15 mouse cellular contexts compared by ENCODE assay signal in genomic region chr9:86725604-86726380, GRCm38 (mm10). TPM values are rescaled to one million over a fixed set of nuclear protein-coding genes. Genes with fewer than 3 reads are reported as not detected.
DNase-seq lines count a peak whose midpoint lies in the region; ATAC-seq and TF ChIP-seq lines count a peak whose summit lies in the region.
"Had no signal": no experiment of that assay in that cellular context is flagged by ENCODE, and none has a peak within 500 bp of the region (broad histone marks: within the 10 kb centered on the region; RNA-seq: fewer than 3 reads in every experiment).

No protein-coding gene starts in this region.

- WGBS in forebrain, embryonic 16.5 days = 6% methylated on average over 7 of the region's 7 CpGs
- 44% methylated on average over 7 of the region's 7 CpGs for WGBS in midbrain, embryonic 14.5 days

- no peaks in the 10 kb centered on the region for H3K4me1 ChIP-seq in testis, adult 2 months (ENCODE audit: control insufficient read depth, insufficient read depth, low read length)
- H3K4me1 ChIP-seq in forebrain, embryonic 16.5 days (replicated peaks; ENCODE audit: control insufficient read depth, insufficient read depth, low read length) = peaks cover 9% of the 10 kb centered on the region
- peaks cover 5% of the 10 kb centered on the region; the same call in 1 of the 2 replicates for H3K4me1 ChIP-seq in midbrain, embryonic 14.5 days (ENCODE audit: control insufficient read depth, insufficient read depth, low read length)

- H3K9me3 ChIP-seq in forebrain, embryonic 16.5 days (ENCODE audit: control insufficient read depth, low read length) = no peaks in the 10 kb centered on the region
- no peaks in the 10 kb centered on the region for H3K9me3 ChIP-seq in midbrain, embryonic 14.5 days (ENCODE audit: control insufficient read depth, low read length)
- H3K9me3 ChIP-seq: megakaryocyte, embryonic 14.5 days had no signal

- no peaks in the 10 kb centered on the region for H3K27me3 ChIP-seq in testis, adult 2 months (ENCODE audit: control insufficient read depth, insufficient read depth, low read length)
- no peaks in the 10 kb centered on the region for H3K27me3 ChIP-seq in forebrain, embryonic 16.5 days (replicated peaks; ENCODE audit: control insufficient read depth, insufficient read depth, low read length)
- H3K27me3 ChIP-seq in midbrain, embryonic 14.5 days (ENCODE audit: control insufficient read depth, insufficient read depth, low read length) = no peaks in the 10 kb centered on the region
- H3K27me3 ChIP-seq: megakaryocyte, embryonic 14.5 days had no signal

- no peak for TF ChIP-seq POLR2A in testis, adult 2 months (IDR thresholded peaks at IDR 0.05; ENCODE audit: control insufficient read depth, low read depth, low read length)

- no peaks in the 10 kb centered on the region for H3K36me3 ChIP-seq in testis, adult 2 months (ENCODE audit: control insufficient read depth, insufficient read depth, low read length)
- no peaks in the 10 kb centered on the region for H3K36me3 ChIP-seq in forebrain, embryonic 16.5 days (ENCODE audit: control insufficient read depth, insufficient read depth)
- H3K36me3 ChIP-seq in midbrain, embryonic 14.5 days (ENCODE audit: control insufficient read depth, insufficient read depth, low read length) = no peaks in the 10 kb centered on the region

- 0 out of 2 replicates have a peak overlapping the region, but pooled peaks have one; percentile 29 for H3K27ac ChIP-seq in testis, adult 2 months (ENCODE audit: control insufficient read depth, insufficient read depth, low read depth, low read length)
- H3K27ac ChIP-seq in forebrain, embryonic 16.5 days (ENCODE audit: low read length) = peak overlapping the region; percentile 68
- peak overlapping the region; percentile 66 for H3K27ac ChIP-seq in midbrain, embryonic 14.5 days (replicated peaks; ENCODE audit: low read depth, low read length)
- H3K27ac ChIP-seq: kidney, postnatal 0 days had no signal

- no peak overlapping the region for H3K4me3 ChIP-seq in testis, adult 2 months (ENCODE audit: control insufficient read depth, low read depth, low read length)
- H3K4me3 ChIP-seq in forebrain, embryonic 16.5 days (replicated peaks; ENCODE audit: low read length) = no peak overlapping the region
- no peak overlapping the region for H3K4me3 ChIP-seq in midbrain, embryonic 14.5 days (replicated peaks; ENCODE audit: low read depth, low read length)
- H3K4me3 ChIP-seq: megakaryocyte, embryonic 14.5 days had no signal

- no peak for DNase-seq in testis, postnatal 10 days (ENCODE audit: low spot score)
- DNase-seq in midbrain, embryonic 14.5 days = peak; percentile 47
- no peak for DNase-seq in spleen, adult 12 weeks (ENCODE audit: low spot score)
- DNase-seq in layer of hippocampus, adult 11-12 months (ENCODE audit: low spot score) = no peak
- DNase-seq in adrenal gland, postnatal 36 days = no peak
- DNase-seq: cerebellum, postnatal 10 days; heart, postnatal 36 days; lung, adult 18-20 months; thymus, postnatal 4 days had no signal

- no peak for TF ChIP-seq CTCF in testis, adult 2 months (IDR thresholded peaks at IDR 0.05; ENCODE audit: control insufficient read depth, insufficient read depth, insufficient replicate concordance, low read depth, low read length)

- H3K9ac ChIP-seq in forebrain, embryonic 16.5 days (replicated peaks; ENCODE audit: low read depth, low read length) = no peak overlapping the region
- H3K9ac ChIP-seq in midbrain, embryonic 14.5 days (replicated peaks; ENCODE audit: low read length) = no peak overlapping the region

- peak; percentile 92 for ATAC-seq in forebrain, embryonic 16.5 days
- ATAC-seq in midbrain, embryonic 14.5 days (ENCODE audit: low FRiP score, low TSS enrichment) = no peak; the same call in 1 of the 2 replicates
- no peak for ATAC-seq in inflammation-experienced regulatory T-cells, adult 6 months

- H3K4me2 ChIP-seq in forebrain, embryonic 16.5 days (ENCODE audit: low read length) = peak overlapping the region; percentile 16; the same call in 1 of the 2 replicates
- H3K4me2 ChIP-seq in midbrain, embryonic 14.5 days (ENCODE audit: low read length) = 0 out of 2 replicates have a peak overlapping the region, but pooled peaks have one; percentile 6

RNA-seq across cellular contexts. Expression of gene Prss35, which starts 17.7 kb away (rescaled TPM):
- 3.2 and 3.8 TPM in 2 replicates for polyA plus RNA-seq in testis, adult 2 months (2012; rRNA removed)
- 0.90 and 2.3 TPM in 2 replicates for polyA plus RNA-seq in forebrain, embryonic 16.5 days (2015; fragmentation: Nextera tagmentation; extraction: Ambion mirVana)
- 2.9 and 3.3 TPM in 2 replicates for polyA plus RNA-seq in midbrain, embryonic 14.5 days (2014; fragmentation: Nextera tagmentation; extraction: Ambion mirVana)
- polyA plus RNA-seq in inflammation-experienced regulatory T-cells, adult 6 months (2017; shearing (Covaris generic)) = not detected
- 100 to 1,000 TPM; 153 to 823 TPM for total RNA-seq in adrenal gland, postnatal 36 days (2021)
- total RNA-seq: granulocyte monocyte progenitor cell, adult 5-6 weeks had no signal

RNA-seq across cellular contexts. Expression of gene Me1, which starts 30.0 kb away (rescaled TPM):
- 134 and 144 TPM in 2 replicates for polyA plus RNA-seq in testis, adult 2 months (2012; rRNA removed)
- 21.5 and 22.7 TPM in 2 replicates for polyA plus RNA-seq in forebrain, embryonic 16.5 days (2015; fragmentation: Nextera tagmentation; extraction: Ambion mirVana)
- polyA plus RNA-seq in midbrain, embryonic 14.5 days (2014; fragmentation: Nextera tagmentation; extraction: Ambion mirVana) = 31.1 and 36.4 TPM in 2 replicates
- under 1 TPM in 1 of 3 experiments, not detected in 2; 0.09 TPM for polyA plus RNA-seq in inflammation-experienced regulatory T-cells, adult 6 months (2017; shearing (Covaris generic))
- 1,000 to 10,000 TPM; 1,431 to 2,044 TPM for total RNA-seq in adrenal gland, postnatal 36 days (2021)
- total RNA-seq: granulocyte monocyte progenitor cell, adult 5-6 weeks had no signal

Comparison
In these comparisons a context has a peak if more than half of its experiments do, and no peak if none do; other contexts are left out.
1. RNA of gene Me1, which starts 30.0 kb away (polyA plus RNA-seq): 134 to 144 TPM in testis, adult 2 months, 31.1 to 36.4 TPM in midbrain, embryonic 14.5 days and 21.5 to 22.7 TPM in forebrain, embryonic 16.5 days; 0.09 TPM in inflammation-experienced regulatory T-cells, adult 6 months; every median in the first group is over 10 times any median in the second.
2. Peak in every context shown above with its lines, with median percentiles within 50 percentile points of each other: H3K27ac ChIP-seq.